Mouse (Mus musculus): ENCODE measurements around the gene Cox17.

DNA sequence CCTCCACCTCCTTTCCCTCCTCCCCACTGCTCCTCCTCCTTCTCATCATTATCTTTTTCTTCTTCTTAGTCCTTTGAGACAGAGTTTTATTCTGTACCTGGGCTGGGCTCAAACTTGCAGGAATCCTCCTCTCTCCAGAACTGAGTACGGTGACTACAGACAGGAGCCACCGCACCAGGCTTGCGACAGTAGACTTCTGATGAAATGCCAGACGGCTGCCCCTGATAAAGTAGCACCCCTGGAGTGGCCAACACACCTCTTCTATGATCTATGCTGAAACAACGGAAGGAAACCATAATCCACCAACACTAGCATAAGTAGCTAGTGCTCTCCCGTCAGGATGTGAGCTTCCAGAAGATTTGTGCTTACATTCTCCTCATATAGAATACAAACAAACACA lies 40.6 kb downstream of the Cox17 start:
- TF ChIP-seq CTCF (IDR thresholded peaks at IDR 0.05; ENCODE audit: extremely low read depth, insufficient read length, insufficient replicate concordance, low read depth, low read length) = no peak
- no peak for TF ChIP-seq POLR2A (IDR thresholded peaks at IDR 0.05; ENCODE audit: low read depth, low read length)

Data from small intestine, adult 2 months (tissue).